Mouse (Mus musculus) v-Abl transformed pro-B cells (cell line): ENCODE results near the gene Vps37c.

ENCODE experiments used
- in situ Hi-C, 2 experiments: fragments of 400-800 bp; cut with MboI; formaldehyde crosslinking; loops; one replicate each; pipeline ENCODE4 v1.15.1; 2025; ENCODE audit not compliant: unreplicated experiment in 2 of 2

Vps37c gene

DNA sequence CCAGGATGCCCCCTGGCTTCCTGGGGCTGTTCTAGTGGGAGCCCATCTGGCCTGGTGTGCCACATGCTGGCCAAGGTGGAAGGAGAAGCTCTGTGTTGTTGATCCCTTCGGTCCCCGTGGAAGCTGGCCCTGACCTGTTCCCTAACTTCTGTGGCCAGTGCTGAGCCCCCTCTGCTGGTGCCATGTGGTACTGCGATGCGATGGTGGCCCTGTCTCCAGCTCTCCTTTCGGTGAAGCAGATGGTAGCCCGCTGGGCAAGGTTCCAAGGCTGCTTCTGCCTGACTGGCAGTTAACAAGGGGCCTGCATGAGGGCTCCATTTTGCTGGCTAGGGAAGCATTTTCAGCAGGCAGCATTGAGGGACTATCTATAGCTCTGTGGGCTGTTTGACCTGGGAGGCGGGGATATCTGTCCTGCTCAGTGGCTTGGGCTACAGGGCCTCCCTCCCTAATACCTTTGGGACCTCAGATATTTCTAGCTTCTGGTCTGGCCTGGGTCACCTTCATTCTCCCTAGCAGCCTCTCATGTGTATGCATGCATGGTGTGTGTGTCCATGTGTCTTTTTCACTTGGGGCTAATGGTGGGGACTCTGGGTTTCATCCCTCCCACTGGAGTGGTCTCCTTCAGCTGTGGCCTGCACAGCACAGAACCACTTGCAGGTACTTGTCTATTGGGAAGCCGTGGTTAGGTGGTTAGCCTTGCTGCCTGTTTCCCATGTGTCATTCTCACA lies 21.0 kb downstream of the Vps37c start:
- in situ Hi-C loops: loop anchor here (5.0 to 10.0 kb wide), 2 partner anchors 32 to 45 kb away; partner anchors contain the start of gene Pga5 (in 1 of the 2)

DNA sequence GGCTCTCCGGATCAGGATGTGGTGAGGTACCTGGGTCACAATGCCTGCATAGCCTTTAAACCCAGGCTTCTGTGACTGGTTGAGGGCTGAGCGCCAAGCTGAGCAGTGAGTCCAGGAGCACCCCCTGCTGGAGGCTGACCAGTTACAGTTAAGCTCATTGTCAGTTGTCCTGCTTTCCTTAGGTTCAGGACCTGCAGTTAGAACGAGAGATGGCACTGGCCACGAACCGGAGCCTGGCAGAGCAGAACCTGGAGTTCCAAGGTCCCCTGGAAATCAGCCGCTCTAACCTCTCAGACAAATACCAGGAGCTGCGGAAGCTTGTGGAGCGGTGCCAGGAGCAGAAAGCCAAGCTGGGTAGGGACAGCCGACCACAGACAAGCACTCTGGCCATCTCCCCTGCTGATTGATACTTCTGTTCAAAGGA lies 21.6 kb downstream of the Vps37c start:
- in situ Hi-C loops: loop anchor here (5.0 to 10.0 kb wide), 2 partner anchors 33 to 45 kb away; partner anchors contain the start of gene Pga5 (in 1 of the 2)

DNA sequence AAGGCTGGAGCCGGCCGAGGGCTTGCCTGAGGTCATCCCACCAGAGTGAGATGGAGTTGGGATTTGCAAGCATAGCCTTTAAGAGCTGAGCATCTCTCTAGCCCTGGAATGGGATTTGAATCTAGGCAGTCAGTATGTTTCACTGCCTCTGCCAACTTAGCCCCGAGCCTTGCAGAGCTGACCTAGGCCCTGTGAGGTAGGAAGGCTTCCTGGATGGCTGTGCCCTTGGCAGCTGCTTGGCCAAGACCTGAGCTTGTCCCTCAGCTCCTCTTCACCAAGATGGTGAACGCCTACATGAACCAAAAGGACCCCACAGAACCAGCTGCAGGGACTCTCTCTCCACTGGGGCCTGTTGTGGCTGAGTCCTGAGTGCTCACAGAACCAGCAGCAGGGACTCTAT lies 22.2 kb downstream of the Vps37c start:
- in situ Hi-C loops: loop anchor here (5.0 to 10.0 kb wide), 2 partner anchors 33 to 46 kb away; partner anchors contain the start of gene Pga5 (in 1 of the 2)

DNA sequence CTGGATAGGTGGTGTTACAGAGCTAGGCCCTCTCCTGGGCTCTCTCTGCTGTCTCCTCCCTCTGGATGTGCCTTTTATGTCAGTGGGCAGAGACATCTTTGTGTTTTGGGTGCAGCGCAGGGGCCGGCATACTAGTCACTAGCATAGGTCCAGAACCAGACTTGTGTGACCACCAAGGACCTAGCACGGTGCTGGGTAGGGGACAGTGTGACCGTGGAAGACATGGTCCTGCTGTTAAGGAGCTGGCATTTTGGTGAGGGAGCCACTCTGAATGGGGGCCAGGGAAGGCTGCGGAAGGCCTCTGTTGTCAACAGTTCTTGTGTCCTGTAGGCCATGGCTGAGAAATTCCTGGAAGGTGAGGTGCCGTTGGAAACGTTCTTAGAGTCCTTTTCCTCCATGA lies 23.7 kb downstream of the Vps37c start:
- in situ Hi-C loops: loop anchor here (5.0 to 10.0 kb wide), 2 partner anchors 35 to 47 kb away; partner anchors contain the start of gene Pga5 (in 1 of the 2)

DNA sequence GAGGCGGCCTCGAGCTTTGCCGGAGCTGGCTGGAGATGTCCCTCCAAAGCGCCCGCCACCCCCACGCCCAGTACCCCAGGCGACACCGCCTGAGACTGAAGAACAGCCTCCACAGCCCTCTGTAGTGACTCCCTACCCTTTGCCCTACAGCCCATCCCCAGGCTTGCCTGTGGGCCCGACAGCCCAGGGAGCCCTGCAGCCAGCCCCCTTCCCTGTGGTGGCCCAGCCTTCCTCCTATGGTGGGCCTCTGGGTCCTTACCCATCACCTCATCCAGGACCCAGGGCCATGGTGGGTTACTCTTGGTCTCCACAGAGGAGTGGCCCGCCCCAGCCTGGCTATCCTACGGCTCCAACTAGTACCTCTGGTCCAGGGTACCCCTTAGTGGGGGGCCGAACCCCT lies 24.1 kb downstream of the Vps37c start:
- in situ Hi-C loops: loop anchor here (5.0 to 10.0 kb wide), 2 partner anchors 35 to 48 kb away; partner anchors contain the start of gene Pga5 (in 1 of the 2)

DNA sequence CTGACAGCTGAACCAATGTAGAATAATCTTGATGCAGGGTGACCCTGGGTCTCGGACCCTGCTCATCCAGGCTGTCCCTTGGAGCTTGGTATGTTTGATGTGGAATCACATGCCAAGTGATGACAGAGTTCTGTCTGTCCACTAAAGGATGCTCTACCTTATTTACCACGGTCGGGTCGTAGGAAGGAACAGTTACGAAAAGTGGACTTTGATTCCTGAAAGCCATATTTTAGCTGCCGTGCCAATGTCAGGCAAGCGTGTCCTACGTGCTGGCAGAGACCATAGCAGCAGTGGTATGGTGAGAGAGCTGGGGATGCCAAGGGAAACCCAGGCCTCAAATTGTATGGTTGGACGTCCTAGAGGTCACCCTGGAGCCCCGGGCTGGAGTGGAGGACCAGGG lies 25.0 kb downstream of the Vps37c start:
- in situ Hi-C loops: loop anchor here (5.0 to 10.0 kb wide), 2 partner anchors 36 to 49 kb away; partner anchors contain the start of gene Pga5 (in 1 of the 2)

DNA sequence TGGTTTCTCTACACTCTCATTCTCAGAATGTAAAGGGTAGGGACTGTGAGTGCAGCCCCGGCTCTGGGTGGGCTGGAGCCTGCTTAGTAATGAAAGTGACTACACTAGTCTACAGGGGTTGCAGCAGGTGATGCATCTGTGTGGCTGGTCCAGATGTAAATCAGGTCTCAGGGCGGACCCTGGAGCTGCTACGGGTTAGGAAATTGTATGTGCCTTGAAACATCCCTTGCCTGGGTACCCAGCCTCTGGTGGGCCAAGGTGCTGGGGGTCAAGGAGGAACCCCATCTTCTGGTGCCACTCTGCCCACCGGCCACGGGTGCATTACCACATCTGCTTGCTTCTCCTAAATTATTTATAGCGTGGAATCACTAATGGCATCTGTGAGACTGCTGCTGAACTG lies 25.6 kb downstream of the Vps37c start:
- in situ Hi-C loops: loop anchor here (5.0 to 10.0 kb wide), 2 partner anchors 37 to 49 kb away; partner anchors contain the start of gene Pga5 (in 1 of the 2)

DNA sequence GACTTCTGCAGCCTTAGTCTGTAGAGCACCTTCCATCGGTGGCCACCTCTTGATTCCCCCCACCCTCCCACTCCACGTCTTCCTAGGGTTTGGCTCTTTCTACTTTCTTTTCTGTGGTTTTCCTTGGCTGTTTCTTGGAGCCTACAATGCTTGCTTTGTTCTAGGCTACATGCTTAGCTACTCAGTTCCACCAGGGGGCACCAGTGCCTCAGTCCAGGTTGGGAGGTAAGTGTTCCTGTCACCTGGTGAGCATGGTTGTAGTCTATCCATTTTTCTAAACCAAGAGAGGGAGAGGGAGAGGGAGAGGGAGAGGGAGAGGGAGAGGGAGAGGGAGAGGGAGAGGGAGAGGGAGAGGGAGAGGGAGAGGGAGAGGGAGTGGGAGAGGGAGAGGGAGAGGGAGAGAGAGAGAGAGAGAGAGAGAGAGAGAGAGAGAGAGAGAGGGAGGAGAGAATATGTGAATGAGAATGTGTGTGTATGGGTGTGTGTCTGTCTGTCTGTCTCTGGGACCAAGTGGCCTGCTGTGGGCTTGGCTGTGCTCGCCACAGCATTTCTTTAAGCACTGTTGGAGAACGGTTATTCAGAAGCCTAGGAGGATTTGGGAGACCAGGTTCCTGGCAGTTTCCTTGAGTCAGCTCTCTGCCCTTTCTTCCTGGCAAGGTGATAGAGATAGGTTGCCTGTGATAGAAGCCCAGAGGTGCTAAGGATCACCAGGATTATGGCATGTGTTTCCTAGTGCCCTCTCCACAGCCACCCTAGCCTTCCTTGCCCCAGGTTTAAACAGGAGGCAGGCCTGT lies 26.3 kb downstream of the Vps37c start:
- in situ Hi-C loops: loop anchor here (5.0 to 10.0 kb wide), 9 partner anchors 33 to 247 kb away; partner anchors contain the start of genes Pga5 (in 1 of the 2), Slc15a3 (in 1 of the 2) and Tmem109 (in 1 of the 2)

DNA sequence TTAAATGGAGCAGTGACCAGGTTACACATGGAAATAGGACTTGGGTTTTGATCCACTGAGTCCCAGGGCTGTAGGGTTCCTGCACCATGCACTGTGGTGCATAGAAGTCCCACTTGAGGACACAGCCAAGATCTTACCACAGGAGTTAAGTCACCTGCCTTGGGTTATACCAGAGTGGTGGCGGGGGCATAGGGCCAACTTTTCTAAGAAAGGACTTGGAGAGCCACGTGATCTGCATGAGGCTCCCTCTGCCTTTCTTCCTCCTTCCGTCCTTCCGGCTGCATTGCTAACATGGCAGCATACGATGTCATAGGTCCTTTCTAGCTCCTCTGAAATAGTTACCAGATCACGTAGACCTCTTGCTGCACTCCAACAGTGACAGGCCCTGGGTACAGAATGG lies 26.9 kb downstream of the Vps37c start:
- in situ Hi-C loops: loop anchor here (5.0 to 10.0 kb wide), 8 partner anchors 33 to 247 kb away; partner anchors contain the start of genes Slc15a3 (in 1 of the 2) and Tmem109 (in 1 of the 2)

DNA sequence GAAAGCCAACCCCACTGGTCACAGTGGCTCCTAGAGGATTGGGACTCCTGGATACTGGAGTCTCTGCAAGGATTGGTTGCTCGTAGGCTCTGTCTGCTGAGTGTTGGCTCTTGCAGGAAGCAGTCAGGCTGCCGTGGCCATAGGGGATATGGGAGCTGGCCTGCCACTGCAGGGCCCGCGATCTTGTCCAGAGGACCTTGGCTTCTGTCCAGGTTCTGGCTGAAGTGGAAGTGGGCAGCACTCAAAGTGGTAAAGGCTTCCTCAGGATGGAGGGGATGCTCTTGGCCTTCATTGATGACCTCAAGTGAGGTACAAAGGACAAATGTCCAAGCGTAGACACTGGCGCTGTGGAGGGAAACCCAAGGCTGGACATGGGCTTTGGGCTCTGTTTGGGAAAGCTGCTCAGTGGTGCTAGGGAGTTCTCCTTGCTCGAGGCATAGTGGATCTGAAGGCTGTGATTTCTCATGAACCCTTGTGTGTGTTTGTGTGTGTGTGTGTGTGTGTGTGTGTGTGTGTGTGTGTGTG lies 29.8 kb downstream of the Vps37c start:
- in situ Hi-C loops: loop anchor here (5.0 to 10.0 kb wide), 8 partner anchors 36 to 244 kb away; partner anchors contain the start of genes Slc15a3 (in 1 of the 2) and Tmem109 (in 1 of the 2)

DNA sequence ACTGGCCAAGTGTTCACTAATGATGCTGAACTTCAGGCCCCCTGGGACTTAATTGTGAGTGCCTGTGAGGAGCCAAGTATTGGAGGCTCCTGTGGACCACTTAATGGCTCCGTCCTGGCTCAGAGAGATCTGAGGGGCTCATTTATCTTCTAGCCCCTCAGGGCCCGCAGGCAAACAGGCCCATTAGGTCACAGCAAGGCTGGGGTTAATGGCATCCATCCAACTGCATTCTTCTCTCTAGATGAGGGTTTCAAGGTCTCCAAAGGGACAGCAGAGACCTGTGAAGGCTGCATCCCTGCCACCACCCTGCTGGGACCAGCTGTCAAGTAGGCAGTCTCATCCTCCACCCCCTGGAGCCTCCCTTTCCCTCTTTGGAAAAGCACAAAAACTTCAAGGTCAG lies 31.2 kb downstream of the Vps37c start:
- in situ Hi-C loops: loop anchor here (5.0 to 10.0 kb wide), 8 partner anchors 37 to 243 kb away; partner anchors contain the start of genes Slc15a3 (in 1 of the 2) and Tmem109 (in 1 of the 2)

DNA sequence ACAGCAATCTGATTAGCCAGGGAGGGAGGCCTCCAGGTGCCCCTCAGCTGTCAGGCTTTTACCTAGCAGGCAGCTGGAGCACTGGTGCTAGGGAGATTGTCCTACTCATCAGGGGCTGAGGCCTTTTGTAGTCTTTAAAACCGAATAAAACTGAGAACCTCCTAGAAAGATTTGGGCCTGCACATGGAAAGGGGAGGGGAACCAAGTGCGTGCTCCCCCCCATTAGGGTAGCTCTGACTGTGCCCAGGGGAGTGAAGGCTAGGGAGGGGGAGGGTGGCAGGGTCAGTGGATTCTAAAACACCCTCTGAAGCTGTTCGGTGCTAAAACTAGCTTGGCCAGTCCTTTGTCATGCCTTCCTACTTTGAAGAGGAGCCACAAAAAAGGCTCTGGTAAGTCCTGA lies 32.0 kb downstream of the Vps37c start:
- in situ Hi-C loops: no loop called here

DNA sequence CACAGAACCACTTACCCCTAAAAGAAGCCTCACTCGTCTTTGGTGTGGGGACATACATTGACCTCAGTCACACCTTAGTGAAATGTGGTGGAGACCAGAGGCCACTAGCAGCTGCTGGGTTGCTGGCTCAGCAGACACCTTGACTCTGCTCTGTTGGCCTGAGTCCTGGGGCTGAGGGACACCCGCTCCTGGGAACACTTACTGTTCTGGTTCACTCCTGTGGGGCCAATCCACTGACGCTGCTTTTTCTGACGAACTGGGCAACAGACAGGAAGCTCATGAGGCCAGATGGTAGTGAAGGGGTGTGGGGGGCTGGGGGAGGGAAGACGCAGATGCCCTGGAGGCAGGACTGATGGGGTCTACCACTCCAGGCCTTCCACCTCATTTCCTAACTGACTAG lies 32.5 kb downstream of the Vps37c start:
- in situ Hi-C loops: no loop called here

DNA sequence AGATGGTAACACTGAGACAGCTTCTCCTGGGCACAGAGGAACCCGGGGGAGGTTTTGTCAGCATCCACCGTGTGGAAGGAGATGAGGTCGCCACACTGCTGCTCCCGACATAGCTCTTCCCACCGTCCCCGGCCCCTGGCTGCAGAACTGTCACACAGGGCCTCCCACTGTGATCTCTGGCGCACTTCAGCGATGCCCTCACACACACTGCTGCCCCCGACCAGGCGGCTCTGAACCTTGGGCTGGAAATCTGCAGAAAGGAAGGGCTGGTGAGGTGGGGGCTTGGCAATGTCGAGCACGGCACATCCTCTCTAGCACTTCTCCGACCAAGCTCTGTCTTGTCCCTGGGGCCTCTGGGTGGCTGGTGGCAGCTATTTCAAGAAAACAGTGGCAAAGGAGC lies 34.5 kb downstream of the Vps37c start:
- in situ Hi-C loops: no loop called here

DNA sequence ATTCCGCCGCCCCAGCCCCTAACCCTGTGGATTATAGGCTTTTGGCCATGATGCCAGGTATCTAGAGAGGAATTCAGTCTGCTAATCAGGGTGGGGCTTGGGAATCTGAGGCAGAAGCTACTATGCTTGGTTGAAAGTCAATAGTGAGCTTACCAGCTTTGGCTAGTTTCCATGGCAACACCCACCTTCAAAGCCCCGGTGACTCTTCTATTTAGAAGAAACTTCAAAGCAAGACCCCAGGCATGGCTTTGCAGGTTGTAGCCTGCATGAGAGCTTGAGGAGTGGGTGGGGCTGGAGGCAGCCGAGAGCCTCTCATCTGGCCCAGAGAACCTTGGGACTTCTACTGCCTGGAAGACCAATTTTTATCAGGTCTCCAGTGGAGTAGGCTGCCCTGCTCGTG lies 35.1 kb downstream of the Vps37c start:
- in situ Hi-C loops: no loop called here

DNA sequence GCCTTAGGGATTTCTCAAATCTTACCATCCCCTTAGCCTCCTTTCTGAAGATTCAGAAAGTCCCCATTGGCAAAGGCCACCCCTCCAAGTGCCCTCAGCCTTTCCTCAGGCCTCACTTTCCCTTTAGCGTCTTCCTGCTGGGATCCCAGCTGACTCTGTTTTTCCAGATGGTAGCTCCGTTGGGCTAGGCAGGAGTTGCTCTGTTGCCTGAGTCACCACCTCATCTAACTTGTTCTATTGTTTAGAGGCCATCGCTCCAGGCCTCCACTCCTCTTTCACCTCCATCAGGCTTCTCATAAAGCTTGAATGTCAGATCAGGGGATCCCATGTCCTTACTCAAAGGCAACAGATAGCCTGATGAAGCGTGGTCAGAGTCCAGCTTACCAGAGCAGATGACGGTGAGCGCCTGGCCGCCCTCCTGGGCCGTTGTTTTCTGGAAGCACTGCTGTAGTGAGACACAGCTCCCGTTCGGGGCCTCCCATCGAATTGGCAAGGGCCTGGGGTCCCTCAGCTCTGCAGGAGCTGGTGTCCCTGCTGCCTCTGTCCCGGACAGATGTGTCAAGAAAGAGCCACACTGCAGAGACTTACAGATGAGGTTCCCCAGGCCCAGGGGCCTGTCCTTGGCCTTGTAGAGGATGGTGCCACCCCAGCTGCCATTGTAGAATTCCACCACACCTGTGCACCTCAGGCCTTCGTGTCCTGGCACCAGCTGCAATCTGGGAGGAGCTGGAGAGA lies 36.3 kb downstream of the Vps37c start:
- in situ Hi-C loops: no loop called here

DNA sequence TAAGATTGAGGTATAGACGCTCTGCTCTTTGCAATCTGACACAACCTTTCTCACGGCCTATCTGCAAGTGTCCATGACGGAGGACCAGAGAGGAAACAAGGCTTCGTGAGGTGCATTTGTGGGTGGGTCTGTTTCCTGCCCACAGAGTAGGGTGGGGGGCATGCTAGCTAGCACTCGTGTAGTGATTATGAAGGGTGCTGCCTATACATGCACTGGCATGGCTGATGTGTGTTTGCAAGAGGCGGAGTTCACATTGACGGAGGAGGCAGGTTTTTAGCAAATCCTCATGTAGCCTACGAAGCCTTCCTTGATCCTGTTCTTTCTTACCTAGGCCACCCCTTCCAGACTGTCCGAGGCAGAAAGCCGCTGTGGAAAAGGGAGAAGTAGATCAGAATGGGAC lies 41.4 kb downstream of the Vps37c start:
- in situ Hi-C loops: no loop called here

DNA sequence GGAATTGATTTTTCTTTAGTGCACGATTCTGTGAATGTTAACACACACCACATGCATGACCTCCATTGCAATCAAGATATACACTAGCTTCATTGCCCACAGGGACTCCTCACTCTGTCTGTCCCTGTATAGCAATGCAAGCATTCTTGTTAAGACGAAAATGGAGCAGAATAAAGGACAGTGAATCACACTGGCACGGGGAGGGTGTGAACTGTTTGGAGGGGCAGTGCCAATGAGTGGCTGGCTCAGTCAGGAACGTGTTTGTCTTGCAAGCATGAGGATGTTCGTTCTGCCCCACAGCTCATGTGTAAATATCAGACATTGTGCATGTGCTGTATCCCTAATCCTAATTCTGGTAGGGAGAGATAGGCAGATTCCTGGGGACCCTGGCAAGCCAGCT lies 41.9 kb downstream of the Vps37c start:
- in situ Hi-C loops: no loop called here

DNA sequence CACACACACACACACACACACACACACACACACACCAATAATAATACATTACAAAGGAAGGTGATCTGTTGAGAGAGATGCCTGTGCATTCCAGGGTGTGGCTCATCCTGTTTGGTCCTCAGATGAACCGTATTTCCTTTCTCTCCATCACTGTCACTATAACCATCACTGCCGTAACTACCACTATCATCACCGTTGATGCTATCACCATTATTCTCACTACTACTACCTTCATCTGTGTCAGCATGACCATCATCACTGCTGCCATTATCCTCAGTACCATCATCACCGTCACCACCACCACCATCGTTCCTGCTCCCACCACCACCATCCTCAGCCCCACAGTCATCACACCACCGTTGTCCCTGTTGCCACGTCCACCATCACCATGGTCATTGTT lies 43.4 kb downstream of the Vps37c start:
- in situ Hi-C loops: no loop called here

DNA sequence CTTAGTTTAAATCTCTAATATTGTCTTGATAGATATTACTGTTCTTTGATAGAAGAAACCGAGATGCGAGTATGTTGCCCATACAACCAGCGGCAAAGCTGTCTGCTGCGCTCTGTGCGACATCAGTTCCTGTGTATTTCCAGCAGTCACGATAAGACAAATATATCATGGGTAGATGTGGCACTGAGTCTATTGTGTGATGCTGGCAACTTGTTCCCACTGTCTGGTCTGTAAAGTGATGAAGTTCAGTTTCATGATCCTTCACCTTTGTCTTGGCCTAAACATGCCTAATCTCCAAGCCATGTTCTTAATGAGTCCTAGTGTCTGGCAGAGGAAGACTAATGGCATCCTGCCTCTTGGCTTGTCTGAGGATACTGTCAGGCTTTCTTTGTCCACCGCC lies 44.2 kb downstream of the Vps37c start:
- in situ Hi-C loops: no loop called here
